Comparison of ENCODE assay signal across 10 mouse cellular contexts in genomic region chr9:58139947-58140346, GRCm38 (mm10). TPM values are rescaled to one million over a fixed set of nuclear protein-coding genes. Genes with fewer than 3 reads are reported as not detected.
DNase-seq lines count a peak whose midpoint lies in the region; ATAC-seq and TF ChIP-seq lines count a peak whose summit lies in the region.
"Had no signal": no experiment of that assay in that cellular context is flagged by ENCODE, and none has a peak within 500 bp of the region (broad histone marks: within the 10 kb centered on the region; RNA-seq: fewer than 3 reads in every experiment).

No protein-coding gene starts in this region.

- H3K9me3 ChIP-seq in forebrain, postnatal 0 days (ENCODE audit: low read length): no peaks in the 10 kb centered on the region
- H3K9me3 ChIP-seq in hindbrain, postnatal 0 days (ENCODE audit: low read length): no peaks in the 10 kb centered on the region
- H3K9me3 ChIP-seq: megakaryocyte, embryonic 14.5 days had no signal

- no peaks in the 10 kb centered on the region for H3K27me3 ChIP-seq in forebrain, postnatal 0 days (ENCODE audit: insufficient read depth, low read length)
- no peaks in the 10 kb centered on the region for H3K27me3 ChIP-seq in hindbrain, postnatal 0 days (ENCODE audit: insufficient read depth, low read length)

- intact Hi-C loops in left cerebral cortex, adult 2 months (cut with DNase I): no loop called here

- 26% methylated on average over 6 of the region's 6 CpGs for WGBS in forebrain, postnatal 0 days
- 32% methylated on average over 6 of the region's 6 CpGs for WGBS in hindbrain, postnatal 0 days

- DNase-seq in layer of hippocampus, adult 11-12 months (ENCODE audit: low spot score): peak; percentile 29
- DNase-seq in layer of hippocampus, adult 9-10 months (ENCODE audit: low spot score): no peak
- peak; percentile 41 for DNase-seq in R1 (ENCODE audit: low read depth, low spot score)
- no peak for DNase-seq in forebrain, postnatal 0 days
- DNase-seq in left cerebral cortex, adult 2 months (ENCODE audit: extremely low spot score in 1 of 2, low spot score in 2 of 2): peak in 1 of 2 experiments; percentile 50
- peak; percentile 25 to 38 for DNase-seq in thymus, postnatal 10 days (ENCODE audit: low spot score in 2 of 2)
- no peak for DNase-seq in gastrocnemius, adult 8-10 months (ENCODE audit: low spot score in 2 of 2)
- no peak for DNase-seq in hindbrain, postnatal 0 days (ENCODE audit: low spot score)

- H3K4me3 ChIP-seq in forebrain, postnatal 0 days (ENCODE audit: low read depth, low read length): no peak overlapping the region
- H3K4me3 ChIP-seq in left cerebral cortex, adult 2 months: no peak overlapping the region
- no peak overlapping the region for H3K4me3 ChIP-seq in hindbrain, postnatal 0 days (ENCODE audit: low read length)
- H3K4me3 ChIP-seq: megakaryocyte, embryonic 14.5 days had no signal

- no peak overlapping the region for H3K9ac ChIP-seq in forebrain, postnatal 0 days
- H3K9ac ChIP-seq in hindbrain, postnatal 0 days (replicated peaks; ENCODE audit: low read length): no peak overlapping the region

- no peaks in the 10 kb centered on the region for H3K36me3 ChIP-seq in forebrain, postnatal 0 days (ENCODE audit: insufficient read depth)
- no peaks in the 10 kb centered on the region for H3K36me3 ChIP-seq in hindbrain, postnatal 0 days (ENCODE audit: insufficient read depth, low read length)

- no peak overlapping the region for H3K4me2 ChIP-seq in forebrain, postnatal 0 days (ENCODE audit: low read depth)
- no peak overlapping the region for H3K4me2 ChIP-seq in hindbrain, postnatal 0 days (ENCODE audit: low read depth, low read length)

- TF ChIP-seq CTCF in forebrain, postnatal 0 days (IDR thresholded peaks at IDR 0.05; ENCODE audit: low read depth): no peak
- no peak; the same call in 1 of the 2 replicates for TF ChIP-seq CTCF in left cerebral cortex, adult 2 months (IDR thresholded peaks at IDR 0.05)
- no peak for TF ChIP-seq CTCF in hindbrain, postnatal 0 days (IDR thresholded peaks at IDR 0.05; ENCODE audit: low read depth)

- peaks cover 6% of the 10 kb centered on the region; the same call in 1 of the 2 replicates for H3K4me1 ChIP-seq in forebrain, postnatal 0 days (ENCODE audit: insufficient read depth)
- H3K4me1 ChIP-seq in hindbrain, postnatal 0 days (ENCODE audit: insufficient read depth, low read length): peaks cover 7% of the 10 kb centered on the region; the same call in 1 of the 2 replicates

- H3K27ac ChIP-seq in forebrain, postnatal 0 days (ENCODE audit: low read depth, low read length): no peak overlapping the region
- H3K27ac ChIP-seq in left cerebral cortex, adult 2 months: peak overlapping the region; percentile 69
- H3K27ac ChIP-seq in hindbrain, postnatal 0 days: no peak overlapping the region

- peak; percentile 51 for ATAC-seq in forebrain, postnatal 0 days
- no peak for ATAC-seq in hindbrain, postnatal 0 days

RNA-seq across cellular contexts. Expression of gene Ccdc33, which starts 21.3 kb away (rescaled TPM):
- 0.38 and 3.0 TPM in 2 replicates for total RNA-seq in forebrain, postnatal 0 days (2014; rRNA removed)
- 1.1 and 1.5 TPM in 2 replicates for polyA plus RNA-seq in forebrain, postnatal 0 days (2015; fragmentation: Nextera tagmentation; extraction: Ambion mirVana)
- 1 to 10 TPM in 1 of 2 experiments, under 1 TPM in 1; 0.86 to 1.3 TPM for total RNA-seq in left cerebral cortex, adult 2 months (2021)
- total RNA-seq in gastrocnemius, adult 8-10 months (2022): not detected
- total RNA-seq in hindbrain, postnatal 0 days (2014; rRNA removed): 0.52 and 1.4 TPM in 2 replicates
- polyA plus RNA-seq in hindbrain, postnatal 0 days (2015; fragmentation: Nextera tagmentation; extraction: Ambion mirVana): 0.75 and 1.2 TPM in 2 replicates
- total RNA-seq: hematopoietic stem cell, adult 5-6 weeks had no signal

Comparison
In these comparisons a context has a peak if more than half of its experiments do, and no peak if none do; other contexts are left out.
1. DNase-seq: peak in layer of hippocampus, adult 11-12 months (single experiment), R1 (single experiment) and thymus, postnatal 10 days (2 of 2); none in layer of hippocampus, adult 9-10 months (single experiment), forebrain, postnatal 0 days (single experiment), gastrocnemius, adult 8-10 months (0 of 2) and hindbrain, postnatal 0 days (single experiment).